Mouse (Mus musculus) limb, embryonic 13.5 days (tissue): Measurements from ENCODE around the gene Scaf11. TPM values are rescaled to one million over a fixed set of nuclear protein-coding genes. Genes with fewer than 3 reads are reported as not detected.
"Not testable (repeated sequence)": the region's sequence is repeated elsewhere in the genome, so short reads cannot be mapped to it uniquely, and the experiment has no call there.

Experiments used
- ATAC-seq: fragments of 200-750 bp; cut with Nextera tagmentation; 2 replicates; pipeline ENCODE4 v1.8.0; 2017; ENCODE audit warnings: low read depth, moderate number of reproducible peaks, moderate TSS enrichment; ENCODE audit not compliant: low FRiP score
- H3K27ac ChIP-seq: fragments of 300-500 bp; sonication (generic); 2 replicates; pipeline ENCODE4 v1.5.1; 2015; ENCODE audit warnings: inconsistent platforms, mild to moderate bottlenecking, moderate library complexity
- H3K27me3 ChIP-seq: fragments of 300-500 bp; sonication (generic); 2 replicates; pipeline ENCODE4 v1.6.1; 2015; ENCODE audit warnings: mild to moderate bottlenecking, inconsistent platforms
- H3K36me3 ChIP-seq: fragments of 300-500 bp; sonication (generic); 2 replicates; pipeline ENCODE4 v1.6.1; 2015; ENCODE audit warnings: inconsistent platforms, mild to moderate bottlenecking, moderate library complexity
- H3K4me1 ChIP-seq: fragments of 300-500 bp; sonication (generic); 2 replicates; pipeline ENCODE4 v1.6.1; 2015; ENCODE audit warnings: inconsistent platforms
- H3K4me2 ChIP-seq: fragments of 300-500 bp; sonication (generic); replicated peaks from 2 replicates; pipeline ENCODE4 v1.6.1; 2015; ENCODE audit warnings: inconsistent platforms, mild to moderate bottlenecking, moderate library complexity
- H3K4me3 ChIP-seq: fragments of 300-500 bp; sonication (generic); 2 replicates; pipeline ENCODE4 v1.5.1; 2015; ENCODE audit warnings: moderate library complexity, mild to moderate bottlenecking, inconsistent platforms
- H3K9ac ChIP-seq: fragments of 300-500 bp; sonication (generic); 2 replicates; pipeline ENCODE4 v1.6.1; 2015; ENCODE audit warnings: mild to moderate bottlenecking, inconsistent platforms
- H3K9me3 ChIP-seq: fragments of 300-500 bp; sonication (generic); 2 replicates; pipeline ENCODE4 v1.6.1; 2016; ENCODE audit warnings: inconsistent platforms
- WGBS: fragments of 180-500 bp; shearing (Covaris S2); methylation state at CpG from one replicate; pipeline ENCODE4 v1.1.7; 2015; 5-methylcytosine and 5-hydroxymethylcytosine counted together
- polyA plus RNA-seq: library from polyadenylated mRNA; unstranded; fragments of >200 nt; fragmentation: Nextera tagmentation; extraction: Ambion mirVana; gene quantifications from 2 replicates; pipeline ENCODE4 v1.2.1, GENCODE M21; 2015

The Scaf11 gene
- polyA plus RNA-seq, 1 experiment from 2014 or later = 116 TPM

DNA sequence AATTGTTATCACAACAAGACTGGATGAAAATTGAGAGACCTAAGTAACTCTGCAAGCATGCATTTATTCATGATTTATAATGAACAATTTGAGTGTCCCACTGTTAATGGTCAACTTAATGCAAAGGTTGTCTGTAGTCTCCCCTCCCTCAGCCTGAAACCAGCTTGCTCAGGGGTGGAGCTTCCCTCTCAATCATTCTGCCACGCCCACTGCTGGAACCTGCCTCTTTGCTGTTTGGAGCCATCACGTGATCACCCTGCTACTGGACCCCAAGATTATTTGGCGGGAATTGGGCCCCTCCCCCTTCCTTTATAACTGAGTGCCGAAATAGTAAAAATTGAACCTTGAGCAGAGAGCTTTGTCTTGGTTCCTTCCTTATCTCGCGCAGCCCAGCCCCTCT, 19.2 kb downstream of the Scaf11 start:
- H3K4me1 ChIP-seq, ATAC-seq: not testable (repeated sequence)
- WGBS = 79% methylated on average over 6 of the region's 6 CpGs

DNA sequence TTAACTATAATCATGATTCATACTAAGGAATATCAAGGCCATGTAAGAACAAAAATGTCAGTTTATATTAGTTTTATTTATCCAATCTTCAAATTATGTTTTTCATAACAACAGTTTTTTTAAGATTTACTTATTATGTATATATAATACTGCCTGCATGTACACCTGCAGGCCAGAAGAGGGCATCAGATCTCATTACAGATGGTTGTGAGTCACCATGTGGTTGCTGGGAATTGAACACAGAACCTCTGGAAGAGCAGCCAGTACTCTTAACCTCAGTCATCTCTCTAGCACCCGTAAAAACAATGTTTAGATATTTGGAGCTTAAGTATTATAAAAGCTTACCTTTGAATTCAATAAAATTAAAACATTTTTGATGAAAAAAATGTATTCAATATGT, 26.4 kb downstream of the Scaf11 start:
- no peak overlapping the region for H3K9ac ChIP-seq
- H3K4me1 ChIP-seq = no peaks in the 10 kb centered on the region
- no peak overlapping the region for H3K4me2 ChIP-seq
- H3K4me3 ChIP-seq = no peak overlapping the region
- no peak overlapping the region for H3K27ac ChIP-seq
- ATAC-seq = no peak
- 98% methylated on average over 1 of the region's 1 CpGs for WGBS
- H3K9me3 ChIP-seq = no peaks in the 10 kb centered on the region; the same call in 1 of the 2 replicates
- peaks cover 65% of the 10 kb centered on the region for H3K36me3 ChIP-seq
- H3K27me3 ChIP-seq = no peaks in the 10 kb centered on the region

More for the DNA sequence above, 19.2 kb downstream of the Scaf11 start:
- H3K36me3 ChIP-seq = peaks cover 50% of the 10 kb centered on the region
- not testable (repeated sequence) for H3K9ac ChIP-seq, H3K27me3 ChIP-seq, H3K9me3 ChIP-seq, H3K27ac ChIP-seq, H3K4me3 ChIP-seq, H3K4me2 ChIP-seq

DNA sequence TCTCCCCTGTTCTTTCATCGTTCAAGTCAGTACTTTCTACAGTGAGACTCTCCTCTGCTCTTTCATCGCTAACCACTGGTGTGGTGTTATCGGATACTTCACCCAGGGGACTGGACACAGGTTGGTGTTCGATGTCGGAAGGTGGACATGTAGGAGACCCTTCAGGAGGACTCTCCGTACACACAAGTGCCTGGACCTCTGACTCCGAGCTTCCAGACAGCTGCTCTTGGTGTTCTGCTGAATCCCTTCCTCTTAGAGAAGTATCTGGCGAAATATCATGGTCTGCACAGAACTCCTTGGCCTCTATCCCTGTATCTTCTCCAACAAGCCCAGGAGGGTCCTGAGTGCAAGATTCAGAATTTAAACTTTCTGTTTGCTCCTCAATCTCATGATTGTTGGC, 40.7 kb downstream of the Scaf11 start:
- WGBS = 95% methylated on average over 8 of the region's 8 CpGs
- no peak overlapping the region for H3K9ac ChIP-seq
- H3K4me1 ChIP-seq = no peaks in the 10 kb centered on the region
- no peak overlapping the region for H3K4me2 ChIP-seq
- no peaks in the 10 kb centered on the region for H3K9me3 ChIP-seq
- no peak overlapping the region for H3K4me3 ChIP-seq
- no peaks in the 10 kb centered on the region for H3K27me3 ChIP-seq
- no peak for ATAC-seq
- H3K36me3 ChIP-seq = peaks cover 74% of the 10 kb centered on the region
- no peak overlapping the region for H3K27ac ChIP-seq

DNA sequence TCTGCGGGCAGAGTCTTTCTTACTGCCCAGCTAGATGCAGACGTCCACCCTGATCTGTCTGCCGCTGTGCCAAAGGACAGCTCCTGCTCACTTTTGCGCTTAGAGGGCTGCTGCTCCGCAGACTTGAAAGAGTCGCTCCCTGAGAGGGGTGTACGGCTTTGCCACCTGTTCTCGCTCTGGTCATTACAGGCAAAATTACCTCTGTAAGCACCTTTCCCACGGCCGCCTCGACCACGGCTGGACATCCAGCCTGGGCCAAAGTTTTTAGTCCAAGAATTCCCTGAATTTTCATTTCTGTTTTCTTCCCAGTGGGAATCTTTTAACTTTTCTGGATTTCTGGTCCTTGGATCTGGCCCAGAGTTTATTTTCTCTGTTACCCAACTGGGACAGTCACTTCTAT, 42.5 kb downstream of the Scaf11 start:
- H3K36me3 ChIP-seq = peaks cover 87% of the 10 kb centered on the region
- WGBS = 94% methylated on average over 12 of the region's 12 CpGs

DNA sequence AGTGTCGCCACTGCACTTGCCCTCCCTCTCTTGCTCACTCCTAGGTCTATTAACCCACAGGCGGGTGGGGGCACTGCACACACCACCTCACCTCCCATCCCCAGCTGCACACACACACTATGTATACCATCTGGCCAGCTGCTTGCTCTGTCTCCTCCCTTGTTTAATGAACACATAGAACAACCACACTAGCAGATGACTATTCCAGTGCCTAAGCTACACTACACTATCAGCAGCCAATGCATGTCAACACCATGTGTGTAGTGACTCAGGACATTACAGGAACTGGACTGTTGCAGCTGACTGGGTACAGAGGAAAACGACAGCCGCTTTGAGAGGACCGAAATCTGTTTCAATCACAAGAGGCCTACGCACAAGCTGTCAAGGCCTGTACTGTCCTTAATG, 51.9 kb downstream of the Scaf11 start:
- H3K36me3 ChIP-seq = peaks cover 67% of the 10 kb centered on the region
- H3K4me3 ChIP-seq = no peak overlapping the region
- H3K4me2 ChIP-seq = no peak overlapping the region
- no peaks in the 10 kb centered on the region for H3K27me3 ChIP-seq
- H3K4me1 ChIP-seq = no peaks in the 10 kb centered on the region
- H3K9me3 ChIP-seq = no peaks in the 10 kb centered on the region
- WGBS = 91% methylated on average over 6 of the region's 6 CpGs
- no peak for ATAC-seq
- no peak overlapping the region for H3K9ac ChIP-seq
- no peak overlapping the region for H3K27ac ChIP-seq

More for the DNA sequence above, 42.5 kb downstream of the Scaf11 start:
- no peaks in the 10 kb centered on the region for H3K9me3 ChIP-seq
- no peak overlapping the region for H3K4me2 ChIP-seq
- no peaks in the 10 kb centered on the region for H3K4me1 ChIP-seq
- H3K4me3 ChIP-seq = no peak overlapping the region
- no peak for ATAC-seq
- H3K9ac ChIP-seq = no peak overlapping the region
- H3K27ac ChIP-seq = no peak overlapping the region
- no peaks in the 10 kb centered on the region for H3K27me3 ChIP-seq

DNA sequence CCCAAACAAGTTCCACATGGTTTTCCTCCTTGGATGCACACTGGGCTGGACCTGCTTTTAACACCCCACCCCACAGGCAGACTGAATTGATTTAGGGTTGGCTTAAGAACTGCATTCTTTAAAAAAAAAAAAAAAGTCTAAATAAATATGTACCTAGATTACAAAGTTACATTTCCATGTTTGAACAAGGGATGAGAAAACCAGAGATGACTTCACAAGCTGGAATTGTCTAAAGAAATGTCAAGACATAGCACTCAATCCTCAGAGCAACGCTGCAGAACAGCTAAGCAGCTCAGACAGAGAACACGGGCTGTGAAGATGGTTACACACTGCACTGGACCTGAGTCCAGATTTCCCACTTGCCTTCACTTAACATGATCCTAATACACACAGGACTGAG, 53.5 kb downstream of the Scaf11 start:
- WGBS = 76% methylated on average over 2 of the region's 2 CpGs
- no peak overlapping the region for H3K4me2 ChIP-seq
- H3K4me1 ChIP-seq = no peaks in the 10 kb centered on the region
- no peak overlapping the region for H3K4me3 ChIP-seq
- H3K9me3 ChIP-seq = no peaks in the 10 kb centered on the region
- peaks cover 62% of the 10 kb centered on the region for H3K36me3 ChIP-seq
- ATAC-seq = no peak
- H3K9ac ChIP-seq = no peak overlapping the region
- H3K27ac ChIP-seq = no peak overlapping the region
- H3K27me3 ChIP-seq = no peaks in the 10 kb centered on the region

DNA sequence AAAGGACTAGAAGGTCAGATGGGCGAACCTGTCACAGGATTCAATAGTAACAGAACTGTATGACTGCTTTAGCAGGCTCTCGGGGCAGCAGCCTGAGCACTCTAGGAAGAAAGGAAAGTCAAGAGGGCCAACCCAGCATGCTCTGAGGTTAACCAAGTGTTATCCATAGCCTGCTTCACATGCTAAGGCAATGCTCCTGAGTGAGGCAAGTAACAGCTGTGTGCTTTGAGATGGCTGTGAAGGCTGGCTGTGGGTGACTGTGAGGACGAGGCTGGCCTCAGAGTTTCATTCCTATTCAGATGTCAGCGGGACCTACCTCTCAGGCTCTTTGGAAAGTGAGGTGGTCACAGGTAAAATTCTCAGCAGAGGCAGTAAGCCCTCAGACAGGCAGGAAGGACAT, 54.4 kb downstream of the Scaf11 start:
- H3K9ac ChIP-seq = no peak overlapping the region
- ATAC-seq = no peak
- no peak overlapping the region for H3K4me2 ChIP-seq
- H3K36me3 ChIP-seq = peaks cover 65% of the 10 kb centered on the region
- H3K9me3 ChIP-seq = no peaks in the 10 kb centered on the region
- no peak overlapping the region for H3K27ac ChIP-seq
- no peaks in the 10 kb centered on the region for H3K27me3 ChIP-seq
- no peaks in the 10 kb centered on the region for H3K4me1 ChIP-seq
- WGBS = 84% methylated on average over 4 of the region's 4 CpGs
- no peak overlapping the region for H3K4me3 ChIP-seq

DNA sequence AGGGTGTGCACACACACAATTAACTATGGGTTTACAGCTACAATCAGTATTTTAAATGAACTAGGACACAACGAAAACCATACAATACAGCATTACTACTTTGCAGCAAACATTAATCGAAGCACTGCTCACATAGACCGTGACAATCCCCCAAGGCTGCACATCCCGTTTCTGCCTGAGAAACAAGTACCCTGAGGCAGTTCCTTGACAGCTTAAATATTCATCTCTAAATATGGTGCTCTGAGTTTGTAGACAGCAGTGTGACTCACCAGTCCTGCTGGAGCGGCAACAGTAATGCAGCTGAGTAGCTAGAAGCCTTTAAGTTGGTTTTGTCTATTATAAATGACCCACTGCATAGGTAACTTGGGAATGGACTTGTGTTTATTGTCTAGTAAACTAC, 55.1 kb downstream of the Scaf11 start:
- Histone ChIP-seq H3K4me1 (no peaks in the 10 kb centered on the region), H3K9ac (no peak overlapping the region), H3K4me2 (no peak overlapping the region), H3K9me3 (no peaks in the 10 kb centered on the region), H3K27ac (no peak overlapping the region), H3K4me3 (no peak overlapping the region), H3K36me3 (peaks cover 60% of the 10 kb centered on the region), H3K27me3 (no peaks in the 10 kb centered on the region)
- ATAC-seq = no peak
- 81% methylated on average over 5 of the region's 5 CpGs for WGBS

DNA sequence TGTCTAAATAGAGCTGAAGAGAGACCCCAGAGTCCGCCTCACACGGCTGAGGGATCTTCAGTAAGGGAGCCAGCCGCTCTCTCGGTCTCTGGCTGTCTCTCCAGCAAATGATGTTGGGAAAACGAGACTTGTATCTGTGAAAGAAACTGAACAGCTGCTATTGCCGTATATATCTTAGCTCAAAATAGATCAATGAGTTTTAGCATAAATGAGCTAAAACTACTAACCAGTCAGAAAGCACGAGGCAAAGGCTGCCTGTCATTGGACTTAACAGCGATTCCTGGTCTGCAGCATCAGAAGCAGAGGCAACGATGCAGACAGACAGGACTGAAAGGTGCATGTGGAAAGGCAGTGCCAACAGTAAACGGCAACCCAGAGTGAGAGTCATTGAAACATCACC, 62.3 kb downstream of the Scaf11 start:
- no peaks in the 10 kb centered on the region for H3K9me3 ChIP-seq
- H3K4me1 ChIP-seq = no peaks in the 10 kb centered on the region
- H3K27me3 ChIP-seq = no peaks in the 10 kb centered on the region
- H3K9ac ChIP-seq = no peak overlapping the region
- 90% methylated on average over 10 of the region's 10 CpGs for WGBS
- no peak overlapping the region for H3K27ac ChIP-seq
- H3K4me3 ChIP-seq = no peak overlapping the region
- peaks cover 80% of the 10 kb centered on the region for H3K36me3 ChIP-seq
- no peak for ATAC-seq
- H3K4me2 ChIP-seq = no peak overlapping the region

DNA sequence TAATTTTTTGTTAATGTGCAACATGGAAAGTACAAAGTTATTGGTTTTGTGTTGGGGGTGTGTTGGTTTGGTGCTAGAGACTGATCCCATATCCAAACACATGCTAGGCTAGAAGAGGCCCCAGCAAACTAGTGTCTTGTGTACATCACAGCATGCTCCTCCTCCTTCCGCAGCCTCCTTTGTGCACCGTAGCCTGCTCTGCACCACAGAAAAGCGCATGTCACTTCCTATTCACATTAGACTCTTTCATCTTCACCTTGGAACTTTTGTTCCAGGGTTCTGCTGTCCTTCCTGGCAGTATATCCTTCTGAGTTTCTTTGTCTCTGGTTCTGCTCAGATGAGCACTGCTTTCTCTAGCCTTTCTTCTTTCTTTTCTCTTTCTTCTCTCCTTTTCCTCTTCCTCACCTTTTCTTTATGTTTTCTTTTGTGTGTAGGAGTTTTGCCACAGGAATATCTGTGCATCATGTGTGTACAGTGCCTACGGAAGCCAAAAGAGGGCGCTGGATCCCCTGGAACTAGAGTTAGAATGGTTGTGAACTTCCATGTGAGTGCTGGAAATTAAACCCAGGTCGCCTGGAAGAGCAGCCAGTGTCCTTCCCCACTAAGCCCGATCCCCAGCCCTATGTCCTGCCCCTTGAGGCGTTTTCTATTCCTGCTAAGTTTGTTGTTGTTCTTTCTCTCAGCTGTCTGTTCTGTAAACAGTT, 63.9 kb downstream of the Scaf11 start:
- WGBS = 78% methylated on average over 8 of the region's 8 CpGs
- Histone ChIP-seq H3K27me3 (no peaks in the 10 kb centered on the region), H3K4me2 (no peak overlapping the region), H3K9ac (no peak overlapping the region), H3K36me3 (peaks cover 79% of the 10 kb centered on the region), H3K4me3 (no peak overlapping the region), H3K9me3 (no peaks in the 10 kb centered on the region), H3K27ac (no peak overlapping the region), H3K4me1 (no peaks in the 10 kb centered on the region)
- ATAC-seq = no peak

DNA sequence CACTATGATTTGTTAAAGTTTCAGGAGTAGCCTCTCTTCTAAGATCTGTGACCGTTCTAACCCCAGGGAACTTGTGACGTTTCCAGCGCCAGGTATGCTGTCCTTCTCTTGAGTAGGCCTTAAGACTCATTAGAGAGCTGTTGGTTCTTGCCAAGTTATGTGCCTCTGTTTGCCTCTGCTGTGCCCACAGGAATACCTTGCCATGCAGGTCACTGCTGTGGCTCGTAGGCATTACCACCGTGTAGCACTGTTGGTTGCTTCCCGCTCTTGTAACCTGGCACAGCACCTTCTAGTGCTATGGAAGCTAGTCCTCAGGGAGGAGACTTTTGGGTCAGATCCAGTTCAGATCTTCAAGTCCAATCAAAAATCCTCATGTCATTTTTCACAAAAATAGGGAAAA, 65.6 kb downstream of the Scaf11 start:
- no peak overlapping the region for H3K4me2 ChIP-seq
- no peaks in the 10 kb centered on the region for H3K27me3 ChIP-seq
- peaks cover 82% of the 10 kb centered on the region for H3K36me3 ChIP-seq
- H3K9me3 ChIP-seq = no peaks in the 10 kb centered on the region
- H3K4me3 ChIP-seq = no peak overlapping the region
- 97% methylated on average over 6 of the region's 6 CpGs for WGBS
- no peak overlapping the region for H3K27ac ChIP-seq
- ATAC-seq = no peak
- H3K4me1 ChIP-seq = no peaks in the 10 kb centered on the region
- H3K9ac ChIP-seq = no peak overlapping the region

DNA sequence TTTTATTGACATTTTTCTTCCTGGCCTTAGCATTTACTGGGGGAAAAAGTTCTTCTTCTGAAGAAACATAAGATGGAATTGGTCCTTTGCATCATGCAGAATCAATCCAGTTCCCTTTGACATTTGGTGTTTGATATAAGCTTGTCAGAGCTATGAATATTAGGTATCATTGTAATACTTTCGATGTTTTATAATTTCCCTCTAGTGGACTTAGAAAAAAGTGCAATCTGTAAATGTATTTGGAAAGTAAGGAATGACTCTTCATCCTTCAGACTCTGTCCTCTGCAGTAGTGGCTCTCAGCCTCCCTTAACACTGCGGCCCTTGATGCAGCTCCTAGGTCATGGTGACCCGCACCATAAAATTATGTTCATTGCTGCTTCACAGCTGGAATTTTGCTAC, 67.8 kb downstream of the Scaf11 start:
- peaks cover 72% of the 10 kb centered on the region for H3K36me3 ChIP-seq
- H3K27ac ChIP-seq = no peak overlapping the region
- WGBS = 94% methylated on average over 3 of the region's 3 CpGs
- no peak for ATAC-seq
- H3K27me3 ChIP-seq = no peaks in the 10 kb centered on the region
- H3K4me3 ChIP-seq = no peak overlapping the region
- H3K4me2 ChIP-seq = no peak overlapping the region
- no peak overlapping the region for H3K9ac ChIP-seq
- no peaks in the 10 kb centered on the region for H3K4me1 ChIP-seq
- no peaks in the 10 kb centered on the region for H3K9me3 ChIP-seq

DNA sequence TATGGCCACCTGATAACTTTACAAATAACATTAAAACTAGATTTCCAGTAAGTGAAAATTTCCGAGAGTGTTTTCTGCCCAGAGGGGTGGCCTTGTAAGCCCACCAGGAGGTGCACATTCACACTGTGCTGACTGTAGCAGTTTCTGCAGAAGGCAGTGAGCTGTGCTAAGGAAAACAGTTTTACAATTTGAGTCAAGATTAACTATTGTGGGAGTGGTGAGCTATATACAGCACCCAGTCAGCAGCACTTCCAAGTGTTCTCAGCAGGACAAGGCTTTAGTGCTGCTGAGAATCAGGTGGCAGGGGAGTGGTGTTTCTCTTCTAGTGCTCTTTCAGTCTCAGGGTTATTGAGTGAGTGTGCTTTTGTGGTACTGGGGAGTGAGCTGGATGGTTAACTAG, 72.1 kb downstream of the Scaf11 start:
- H3K4me3 ChIP-seq = no peak overlapping the region
- no peak for ATAC-seq
- H3K9ac ChIP-seq = no peak overlapping the region
- H3K9me3 ChIP-seq = no peaks in the 10 kb centered on the region
- H3K27ac ChIP-seq = no peak overlapping the region
- peaks cover 52% of the 10 kb centered on the region for H3K36me3 ChIP-seq
- H3K4me1 ChIP-seq = no peaks in the 10 kb centered on the region
- no peaks in the 10 kb centered on the region for H3K27me3 ChIP-seq
- 64% methylated on average over 1 of the region's 1 CpGs for WGBS
- no peak overlapping the region for H3K4me2 ChIP-seq
